Mouse (Mus musculus) liver, embryonic 14.5 days (tissue): ENCODE measurements around the gene Gm45713.
A peak's percentile ranks its signal among the peaks of the same experiment; 100 is the strongest.

Experiments
- CTCF ChIP-seq: IDR thresholded peaks from 2 replicates; pipeline ENCODE4 v1.5.1; 2016; ENCODE audit warnings: antibody characterized with exemption, low read depth, control low read depth
- EP300 ChIP-seq: IDR thresholded peaks from 2 replicates; pipeline ENCODE4 v1.6.1; 2016; ENCODE audit warnings: antibody characterized with exemption, low read depth

DNA sequence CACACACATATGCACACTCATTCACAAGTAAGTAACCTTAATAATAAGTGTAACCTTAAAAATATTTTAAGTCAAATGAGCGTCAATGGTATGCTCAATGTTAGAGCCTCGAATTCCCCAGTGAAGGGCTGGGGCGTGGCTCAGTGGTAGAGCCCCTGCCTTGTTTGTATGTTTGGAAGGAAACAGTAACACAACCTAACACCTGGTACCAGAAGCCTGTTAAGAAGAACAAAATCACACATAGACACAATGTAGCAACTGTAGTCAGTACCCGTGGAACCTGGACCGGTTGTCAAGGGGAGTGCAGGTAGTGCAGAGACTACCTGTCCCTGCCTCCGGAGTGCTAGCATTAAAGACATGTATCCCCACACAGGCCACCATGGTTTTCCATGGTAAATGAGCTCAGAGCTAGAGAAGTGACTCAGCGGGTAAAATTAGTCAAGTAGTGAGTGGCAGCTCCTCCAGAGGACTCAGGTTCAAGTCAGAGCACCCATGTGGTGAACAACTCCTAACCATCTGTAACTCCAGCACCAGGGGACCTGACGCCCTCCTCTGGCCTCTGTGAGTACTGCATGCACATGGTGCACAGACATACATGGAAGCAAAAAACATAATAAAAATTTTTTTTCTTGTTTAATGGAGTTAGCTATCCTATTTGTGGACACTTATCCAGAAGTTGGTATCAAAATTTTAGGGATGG is 37.3 kb downstream of the Gm45713 start:
- TF ChIP-seq CTCF = peak; percentile 58
- no peak for TF ChIP-seq EP300
